Mouse (Mus musculus) midbrain, embryonic 11.5 days (tissue): ENCODE measurements at regions not wholly inside any gene's neighbourhood (a gene's known extent, or its start where the extent isn't known, plus 50 kb on each side); places are given as distances from the start of the nearest gene placed in this dataset.

Source experiments
- ATAC-seq: fragments of 200-750 bp; cut with Nextera tagmentation; 2 replicates; pipeline ENCODE4 v1.8.0; 2017; ENCODE audit warnings: moderate TSS enrichment, moderate library complexity; ENCODE audit not compliant: low FRiP score
- DNase-seq: peaks from one replicate; pipeline ENCODE4 v3.0.0; 2015; ENCODE audit warnings: low spot score; ENCODE audit errors: missing footprints
- H3K27ac ChIP-seq: fragments of 300-500 bp; sonication (generic); 2 replicates; pipeline ENCODE4 v1.5.1; 2014; ENCODE audit warnings: low read depth, low read length
- H3K27me3 ChIP-seq: fragments of 300-500 bp; sonication (generic); 2 replicates; pipeline ENCODE4 v1.6.1; 2014; ENCODE audit warnings: mild to moderate bottlenecking, low read length, moderate library complexity, mixed read lengths; ENCODE audit not compliant: control insufficient read depth, insufficient read depth
- H3K36me3 ChIP-seq: fragments of 300-500 bp; sonication (generic); 2 replicates; pipeline ENCODE4 v1.6.1; 2014; ENCODE audit warnings: mild to moderate bottlenecking, low read length, moderate library complexity, mixed read lengths; ENCODE audit not compliant: control insufficient read depth, insufficient read depth
- H3K4me1 ChIP-seq: fragments of 300-500 bp; sonication (generic); 2 replicates; pipeline ENCODE4 v1.6.1; 2014; ENCODE audit warnings: low read length; ENCODE audit not compliant: control insufficient read depth, insufficient read depth
- H3K4me2 ChIP-seq: fragments of 300-500 bp; sonication (generic); 2 replicates; pipeline ENCODE4 v1.6.1; 2014; ENCODE audit warnings: mild to moderate bottlenecking, moderate library complexity
- H3K4me3 ChIP-seq: fragments of 300-500 bp; sonication (generic); 2 replicates; pipeline ENCODE4 v1.5.1; 2014; ENCODE audit warnings: low read depth, low read length
- H3K9ac ChIP-seq: fragments of 300-500 bp; sonication (generic); 2 replicates; pipeline ENCODE4 v1.6.1; 2014; ENCODE audit warnings: low read length
- H3K9me3 ChIP-seq: fragments of 300-500 bp; sonication (generic); 2 replicates; pipeline ENCODE4 v1.6.1; 2016; ENCODE audit warnings: low read length; ENCODE audit not compliant: control insufficient read depth
- whole genome bisulfite sequencing: fragments of 180-500 bp; shearing (Covaris S2); extraction: QIAGEN DNeasy Blood & Tissue Kit; methylation state at CpG from one replicate; pipeline ENCODE4 v1.1.7; 2014; 5-methylcytosine and 5-hydroxymethylcytosine counted together

DNA sequence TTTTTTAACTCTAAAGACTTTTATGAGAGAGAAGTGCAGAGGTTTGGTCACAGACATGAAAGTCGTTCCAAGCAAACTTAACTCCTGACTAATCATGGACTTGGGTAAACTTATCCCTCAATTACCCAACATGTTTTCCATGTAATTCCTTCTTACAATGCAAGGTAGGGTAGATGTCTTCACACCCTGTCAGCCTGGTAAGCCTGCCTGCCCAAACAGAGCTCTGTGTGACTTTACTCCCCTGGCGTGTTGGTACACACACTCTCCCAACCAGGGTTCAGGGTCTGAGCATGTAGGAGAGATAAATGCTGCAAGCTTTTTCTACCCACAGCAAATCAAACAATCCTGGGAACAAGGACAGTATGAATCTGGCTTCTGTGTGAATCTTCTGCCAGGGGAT lies 192.1 kb upstream of the Camk1g start:
- 82% methylated on average over 2 of the region's 2 CpGs for WGBS

DNA sequence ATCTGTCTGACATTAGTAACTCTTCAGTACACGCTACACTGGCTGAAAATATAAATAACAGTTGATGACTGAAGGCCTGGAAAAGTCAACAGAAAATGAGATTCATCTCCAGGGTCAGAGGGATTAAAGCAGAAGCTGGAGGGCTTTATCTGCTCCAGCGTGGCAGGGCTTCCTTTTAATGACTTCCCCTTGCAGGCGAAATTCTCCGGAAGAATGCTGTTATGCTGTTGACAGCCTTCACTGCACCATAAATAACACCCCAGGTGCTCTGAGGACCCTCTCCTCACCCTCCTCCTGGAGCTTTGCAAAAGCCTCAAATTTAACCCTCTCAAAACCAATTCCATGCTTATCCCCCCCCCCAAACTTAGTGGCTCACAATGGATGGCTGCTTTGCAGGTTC lies 188.0 kb upstream of the Camk1g start:
- H3K4me3 ChIP-seq = no peak overlapping the region
- no peak overlapping the region for H3K27ac ChIP-seq
- DNase-seq (no peak), ATAC-seq (no peak)
- WGBS = 24% methylated on average over 4 of the region's 4 CpGs
- no peak overlapping the region for H3K9ac ChIP-seq
- no peak overlapping the region for H3K4me2 ChIP-seq
- H3K27me3 ChIP-seq = no peaks in the 10 kb centered on the region
- no peaks in the 10 kb centered on the region for H3K36me3 ChIP-seq
- H3K4me1 ChIP-seq = no peaks in the 10 kb centered on the region
- no peaks in the 10 kb centered on the region for H3K9me3 ChIP-seq

More for the DNA sequence above, 192.1 kb upstream of the Camk1g start:
- ATAC-seq (no peak), DNase-seq (no peak)
- Histone ChIP-seq H3K4me3 (no peak overlapping the region), H3K36me3 (no peaks in the 10 kb centered on the region), H3K27me3 (no peaks in the 10 kb centered on the region), H3K9me3 (no peaks in the 10 kb centered on the region), H3K9ac (no peak overlapping the region), H3K27ac (no peak overlapping the region), H3K4me2 (no peak overlapping the region), H3K4me1 (no peaks in the 10 kb centered on the region; the same call in 1 of the 2 replicates)

GRCm38 (mm10) chr1:193554731-193555130 lies 184.6 kb upstream of the Camk1g start:
- H3K27me3 ChIP-seq = no peaks in the 10 kb centered on the region
- WGBS = 83% methylated on average over 3 of the region's 3 CpGs
- H3K9me3 ChIP-seq = no peaks in the 10 kb centered on the region
- no peak overlapping the region for H3K4me3 ChIP-seq
- ATAC-seq = no peak
- no peak overlapping the region for H3K27ac ChIP-seq
- H3K36me3 ChIP-seq = no peaks in the 10 kb centered on the region
- no peaks in the 10 kb centered on the region for H3K4me1 ChIP-seq
- H3K4me2 ChIP-seq = no peak overlapping the region
- no peak for DNase-seq
- H3K9ac ChIP-seq = no peak overlapping the region

- H3K9me3 ChIP-seq = no peaks in the 10 kb centered on the region
- H3K27ac ChIP-seq = no peak overlapping the region
- WGBS = 87% methylated on average over 2 of the region's 2 CpGs
- H3K27me3 ChIP-seq = no peaks in the 10 kb centered on the region
- DNase-seq (no peak), ATAC-seq (no peak)
- no peaks in the 10 kb centered on the region for H3K4me1 ChIP-seq
- H3K9ac ChIP-seq = no peak overlapping the region
- no peak overlapping the region for H3K4me3 ChIP-seq
- H3K36me3 ChIP-seq = no peaks in the 10 kb centered on the region
- H3K4me2 ChIP-seq = no peak overlapping the region
These were observed 182.2 kb upstream of the Camk1g start for GRCm38 (mm10) chr1:193552348-193552747.

GRCm38 (mm10) chr1:193551340-193551739 lies 181.2 kb upstream of the Camk1g start:
- WGBS = 70% methylated on average over 1 of the region's 1 CpGs
- no peak for ATAC-seq
- H3K9ac ChIP-seq = no peak overlapping the region
- peak; percentile 33 for DNase-seq
- no peaks in the 10 kb centered on the region for H3K27me3 ChIP-seq
- H3K4me2 ChIP-seq = no peak overlapping the region
- no peaks in the 10 kb centered on the region for H3K9me3 ChIP-seq
- H3K36me3 ChIP-seq = no peaks in the 10 kb centered on the region
- H3K27ac ChIP-seq = no peak overlapping the region
- no peak overlapping the region for H3K4me3 ChIP-seq
- H3K4me1 ChIP-seq = no peaks in the 10 kb centered on the region

DNA sequence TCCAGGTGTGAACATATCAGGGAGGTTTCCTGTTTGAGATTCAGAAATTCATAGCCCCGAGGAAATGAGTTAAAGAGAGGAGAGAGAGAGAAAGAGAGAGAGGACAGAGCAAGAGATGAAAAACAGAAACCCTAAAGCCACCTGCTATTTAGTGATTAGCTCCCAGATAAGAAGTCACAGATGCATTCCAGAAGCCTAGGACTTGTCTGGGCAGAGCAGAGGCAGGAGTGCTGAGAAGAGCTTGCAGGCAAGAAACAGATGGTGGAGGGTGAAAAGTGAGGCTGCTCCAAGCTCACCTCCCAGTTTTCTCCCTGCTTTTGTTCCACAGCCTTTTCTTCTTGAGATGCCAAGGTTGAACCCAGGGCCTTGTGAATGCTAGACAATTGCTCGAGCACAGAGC lies 180.7 kb upstream of the Camk1g start:
- no peaks in the 10 kb centered on the region for H3K4me1 ChIP-seq
- H3K9ac ChIP-seq = no peak overlapping the region
- H3K4me3 ChIP-seq = no peak overlapping the region
- no peaks in the 10 kb centered on the region for H3K36me3 ChIP-seq
- WGBS = 46% methylated on average over 2 of the region's 2 CpGs
- no peak overlapping the region for H3K27ac ChIP-seq
- no peaks in the 10 kb centered on the region for H3K27me3 ChIP-seq
- no peaks in the 10 kb centered on the region for H3K9me3 ChIP-seq
- H3K4me2 ChIP-seq = no peak overlapping the region
- ATAC-seq (no peak), DNase-seq (no peak)

DNA sequence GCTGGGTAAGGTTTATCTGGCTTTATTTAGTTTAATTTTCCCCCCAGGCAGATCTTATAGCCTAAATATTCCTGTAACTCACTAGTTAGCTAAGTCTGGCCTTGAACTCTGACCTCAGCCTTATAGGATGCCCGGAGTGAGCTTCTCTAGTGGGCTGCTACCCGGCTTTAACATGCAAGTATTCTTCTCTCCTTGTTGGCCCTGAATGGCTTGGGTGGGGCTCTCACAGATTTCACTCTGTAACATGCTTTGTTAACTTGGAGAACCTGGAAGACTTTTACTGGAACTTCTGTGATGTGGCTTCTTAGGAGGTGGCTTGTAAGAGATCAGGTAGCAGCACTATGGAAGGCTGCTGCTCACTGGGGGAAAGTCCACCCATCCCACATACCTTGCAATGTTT lies 177.3 kb upstream of the Camk1g start:
- no peak overlapping the region for H3K4me2 ChIP-seq
- no peak overlapping the region for H3K4me3 ChIP-seq
- H3K27me3 ChIP-seq = no peaks in the 10 kb centered on the region
- H3K4me1 ChIP-seq = peaks cover 5% of the 10 kb centered on the region
- H3K9ac ChIP-seq = no peak overlapping the region
- DNase-seq (peak; percentile 6), ATAC-seq (no peak)
- H3K9me3 ChIP-seq = no peaks in the 10 kb centered on the region
- no peaks in the 10 kb centered on the region for H3K36me3 ChIP-seq
- 87% methylated on average over 2 of the region's 2 CpGs for WGBS
- H3K27ac ChIP-seq = no peak overlapping the region

- no peaks in the 10 kb centered on the region for H3K27me3 ChIP-seq
- H3K4me2 ChIP-seq = no peak overlapping the region
- peaks cover 10% of the 10 kb centered on the region for H3K4me1 ChIP-seq
- peak; percentile 35 for DNase-seq
- H3K9me3 ChIP-seq = no peaks in the 10 kb centered on the region
- H3K36me3 ChIP-seq = no peaks in the 10 kb centered on the region
- ATAC-seq = no peak
- no peak overlapping the region for H3K4me3 ChIP-seq
- H3K27ac ChIP-seq = no peak overlapping the region
- H3K9ac ChIP-seq = no peak overlapping the region
- WGBS = 86% methylated on average over 2 of the region's 2 CpGs
These were observed 175.9 kb upstream of the Camk1g start for GRCm38 (mm10) chr1:193546044-193546432.

DNA sequence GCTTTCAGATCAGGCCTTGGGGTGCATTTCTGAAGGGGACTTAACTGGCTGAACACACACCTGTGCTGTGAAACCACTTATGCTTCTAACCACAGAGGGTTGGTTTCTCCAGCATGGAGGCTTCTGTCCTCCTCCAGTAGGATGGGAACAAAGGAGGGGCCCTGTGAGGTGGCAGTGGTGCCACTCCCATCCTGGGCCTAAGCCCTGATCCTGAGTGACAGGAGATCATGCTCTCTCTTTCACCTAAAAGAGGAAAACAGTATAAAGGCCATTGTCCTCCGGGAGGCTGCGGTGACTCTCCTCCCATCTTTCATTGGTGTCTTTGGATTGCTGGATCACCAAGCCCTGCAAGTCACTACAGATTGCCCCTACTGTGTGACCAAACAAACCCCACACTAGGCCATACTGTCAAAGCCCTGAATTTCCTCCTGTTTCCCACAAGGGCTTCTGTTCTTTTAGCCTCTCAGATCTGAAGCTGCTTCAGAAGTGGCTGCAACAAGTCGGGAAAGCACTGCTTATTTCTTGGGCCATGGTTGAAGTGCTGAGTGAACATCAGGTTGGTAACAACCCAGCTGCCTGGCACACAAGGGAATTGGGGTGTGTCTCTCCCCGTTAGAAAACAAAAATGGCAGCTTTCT lies 175.4 kb upstream of the Camk1g start:
- Histone ChIP-seq H3K4me3 (no peak overlapping the region), H3K27ac (no peak overlapping the region), H3K9ac (no peak overlapping the region), H3K27me3 (no peaks in the 10 kb centered on the region), H3K9me3 (no peaks in the 10 kb centered on the region), H3K4me2 (no peak overlapping the region), H3K36me3 (no peaks in the 10 kb centered on the region), H3K4me1 (peaks cover 10% of the 10 kb centered on the region)
- ATAC-seq (no peak), DNase-seq (peak; percentile 81)
- WGBS = 30% methylated on average over 4 of the region's 4 CpGs
